Mouse (Mus musculus): ENCODE results near the gene Meis2. TPM values are rescaled to one million over a fixed set of nuclear protein-coding genes. Genes with fewer than 3 reads are reported as not detected.

The Meis2 gene
- total and polyA plus RNA-seq, 2 experiments from 2014 or later, result 105 to 132 TPM

GRCm38 (mm10) chr2:116010061-116010460 lies 55.6 kb downstream of the Meis2 start:
- Histone ChIP-seq H3K4me3 (ENCODE audit: low read length) (no peak overlapping the region), H3K36me3 (ENCODE audit: insufficient read depth, low read length) (no peaks in the 10 kb centered on the region), H3K27ac (no peak overlapping the region), H3K4me1 (ENCODE audit: insufficient read depth, low read length) (no peaks in the 10 kb centered on the region), H3K27me3 (ENCODE audit: insufficient read depth, low read length) (no peaks in the 10 kb centered on the region), H3K9ac (replicated peaks; ENCODE audit: low read length) (no peak overlapping the region), H3K4me2 (ENCODE audit: low read depth, low read length) (no peak overlapping the region), H3K9me3 (ENCODE audit: low read length) (no peaks in the 10 kb centered on the region)
- no peak for TF ChIP-seq CTCF (IDR thresholded peaks at IDR 0.05; ENCODE audit: low read depth)
- DNase-seq (ENCODE audit: low spot score) (no peak), ATAC-seq (no peak)
- WGBS, result 87% methylated on average over 3 of the region's 3 CpGs

- H3K4me2 ChIP-seq (ENCODE audit: low read depth, low read length), result peak overlapping the region; percentile 59
- H3K9ac ChIP-seq (replicated peaks; ENCODE audit: low read length), result peak overlapping the region; percentile 49; the same call in 1 of the 2 replicates
- no peaks in the 10 kb centered on the region for H3K9me3 ChIP-seq (ENCODE audit: low read length)
- H3K27me3 ChIP-seq (ENCODE audit: insufficient read depth, low read length), result no peaks in the 10 kb centered on the region
- TF ChIP-seq CTCF (IDR thresholded peaks at IDR 0.05; ENCODE audit: low read depth), result no peak
- ATAC-seq (peak; percentile 81), DNase-seq (ENCODE audit: low spot score) (peak; percentile 55)
- WGBS, result 12% methylated on average over 20 of the region's 20 CpGs
- no peaks in the 10 kb centered on the region for H3K36me3 ChIP-seq (ENCODE audit: insufficient read depth, low read length)
- H3K4me1 ChIP-seq (ENCODE audit: insufficient read depth, low read length), result no peaks in the 10 kb centered on the region
- peak overlapping the region; percentile 29 for H3K4me3 ChIP-seq (ENCODE audit: low read length)
- peak overlapping the region; percentile 56; the same call in 1 of the 2 replicates for H3K27ac ChIP-seq
Observed at GRCm38 (mm10) chr2:116009097-116009970, 56.3 kb downstream of the Meis2 start.

- Histone ChIP-seq H3K36me3 (ENCODE audit: insufficient read depth, low read length) (no peaks in the 10 kb centered on the region), H3K9me3 (ENCODE audit: low read length) (no peaks in the 10 kb centered on the region), H3K9ac (replicated peaks; ENCODE audit: low read length) (no peak overlapping the region), H3K4me2 (ENCODE audit: low read depth, low read length) (no peak overlapping the region), H3K27ac (0 out of 2 replicates have a peak overlapping the region, but pooled peaks have one; percentile 1), H3K4me1 (ENCODE audit: insufficient read depth, low read length) (no peaks in the 10 kb centered on the region), H3K4me3 (ENCODE audit: low read length) (no peak overlapping the region), H3K27me3 (ENCODE audit: insufficient read depth, low read length) (no peaks in the 10 kb centered on the region)
- ATAC-seq (peak; percentile 75; the same call in 1 of the 2 replicates), DNase-seq (ENCODE audit: low spot score) (peak; percentile 48)
- 53% methylated on average over 6 of the region's 6 CpGs for WGBS
- no peak for TF ChIP-seq CTCF (IDR thresholded peaks at IDR 0.05; ENCODE audit: low read depth)
Observed at GRCm38 (mm10) chr2:116002354-116002753, 63.3 kb downstream of the Meis2 start.

GRCm38 (mm10) chr2:116001352-116002138 lies 64.1 kb downstream of the Meis2 start:
- 46% methylated on average over 6 of the region's 6 CpGs for WGBS
- ATAC-seq, result no peak
- H3K4me2 ChIP-seq (ENCODE audit: low read depth, low read length), result no peak overlapping the region

GRCm38 (mm10) chr2:116000514-116000913 lies 65.1 kb downstream of the Meis2 start:
- no peaks in the 10 kb centered on the region for H3K4me1 ChIP-seq (ENCODE audit: insufficient read depth, low read length)
- no peak overlapping the region for H3K4me2 ChIP-seq (ENCODE audit: low read depth, low read length)
- no peaks in the 10 kb centered on the region for H3K27me3 ChIP-seq (ENCODE audit: insufficient read depth, low read length)
- no peak overlapping the region for H3K9ac ChIP-seq (replicated peaks; ENCODE audit: low read length)
- no peaks in the 10 kb centered on the region for H3K9me3 ChIP-seq (ENCODE audit: low read length)
- no peak overlapping the region for H3K4me3 ChIP-seq (ENCODE audit: low read length)
- no peaks in the 10 kb centered on the region for H3K36me3 ChIP-seq (ENCODE audit: insufficient read depth, low read length)
- no peak for TF ChIP-seq CTCF (IDR thresholded peaks at IDR 0.05; ENCODE audit: low read depth)
- ATAC-seq (no peak), DNase-seq (ENCODE audit: low spot score) (no peak)
- 71% methylated on average over 5 of the region's 5 CpGs for WGBS
- H3K27ac ChIP-seq, result no peak overlapping the region

More at GRCm38 (mm10) chr2:116001352-116002138, 64.1 kb downstream of the Meis2 start:
- H3K9me3 ChIP-seq (ENCODE audit: low read length), result no peaks in the 10 kb centered on the region
- H3K4me1 ChIP-seq (ENCODE audit: insufficient read depth, low read length), result no peaks in the 10 kb centered on the region
- DNase-seq (ENCODE audit: low spot score), result no peak
- H3K27ac ChIP-seq, result 0 out of 2 replicates have a peak overlapping the region, but pooled peaks have one; percentile 11
- H3K27me3 ChIP-seq (ENCODE audit: insufficient read depth, low read length), result no peaks in the 10 kb centered on the region
- no peaks in the 10 kb centered on the region for H3K36me3 ChIP-seq (ENCODE audit: insufficient read depth, low read length)
- H3K9ac ChIP-seq (replicated peaks; ENCODE audit: low read length), result no peak overlapping the region
- H3K4me3 ChIP-seq (ENCODE audit: low read length), result no peak overlapping the region
- TF ChIP-seq CTCF (IDR thresholded peaks at IDR 0.05; ENCODE audit: low read depth), result no peak

- 83% methylated on average over 5 of the region's 5 CpGs for WGBS
- Histone ChIP-seq H3K36me3 (ENCODE audit: insufficient read depth, low read length) (no peaks in the 10 kb centered on the region), H3K27ac (no peak overlapping the region), H3K9ac (replicated peaks; ENCODE audit: low read length) (no peak overlapping the region), H3K27me3 (ENCODE audit: insufficient read depth, low read length) (no peaks in the 10 kb centered on the region), H3K4me3 (ENCODE audit: low read length) (no peak overlapping the region), H3K4me2 (ENCODE audit: low read depth, low read length) (no peak overlapping the region), H3K4me1 (ENCODE audit: insufficient read depth, low read length) (no peaks in the 10 kb centered on the region), H3K9me3 (ENCODE audit: low read length) (no peaks in the 10 kb centered on the region)
- ATAC-seq (no peak), DNase-seq (ENCODE audit: low spot score) (no peak)
- TF ChIP-seq CTCF (IDR thresholded peaks at IDR 0.05; ENCODE audit: low read depth), result no peak
Observed at GRCm38 (mm10) chr2:115998802-115999201, 66.8 kb downstream of the Meis2 start.
